Mouse (Mus musculus): ENCODE data around the gene Cmss1. TPM values are rescaled to one million over a fixed set of nuclear protein-coding genes. Genes with fewer than 3 reads are reported as not detected.

Cmss1 gene
- polyA plus RNA-seq, 1 experiment from 2014 or later, result 38.6 TPM

Other genes with a start within 250 kb of the Cmss1 start
- 1.7 and 3.1 TPM in 2 replicates for gene Col8a1, start 147.9 kb upstream of the Cmss1 start, polyA plus RNA-seq (2015; fragmentation: Nextera tagmentation; extraction: Ambion mirVana)

All from forebrain, embryonic 16.5 days (tissue).